Mouse (Mus musculus) ES-E14 (cell line): Measurements from ENCODE around the gene Agap1. TPM values are rescaled to one million over a fixed set of nuclear protein-coding genes. Genes with fewer than 3 reads are reported as not detected.

ENCODE experiments used
- DNase-seq: peaks from one replicate; pipeline ENCODE4 v3.0.0-alpha.2; 2013; ENCODE audit warnings: low read depth, low spot score
- H3K27ac ChIP-seq: 2 replicates; pipeline ENCODE4 v1.5.1; 2012; ENCODE audit warnings: low read depth, mild to moderate bottlenecking, low read length, moderate library complexity, mixed read lengths; ENCODE audit not compliant: poor library complexity, insufficient read depth, severe bottlenecking
- H3K36me3 ChIP-seq: 2 replicates; pipeline ENCODE4 v1.6.1; 2012; ENCODE audit warnings: mild to moderate bottlenecking, low read length, moderate library complexity, mixed read lengths; ENCODE audit not compliant: control insufficient read depth, poor library complexity, insufficient read depth, severe bottlenecking
- H3K4me1 ChIP-seq, 2 experiments: fragments of 150-350 bp in 1 of 2; sonication (generic) in 1 of 2; 2 replicates each; pipeline ENCODE4 v1.6.1; 2012; ENCODE audit warnings: low read length in 2 of 2, mild to moderate bottlenecking in 1 of 2, mixed read lengths in 1 of 2; ENCODE audit not compliant: control insufficient read depth in 2 of 2, insufficient read depth in 2 of 2, poor library complexity in 1 of 2
- H3K4me3 ChIP-seq, 2 experiments: fragments of 150-350 bp in 1 of 2; sonication (generic) in 1 of 2; 2 replicates each; pipeline ENCODE4 v1.5.1; 2012; ENCODE audit warnings: low read length in 2 of 2, low read depth in 1 of 2, mild to moderate bottlenecking in 1 of 2, mixed read lengths in 1 of 2; ENCODE audit not compliant: insufficient read depth in 1 of 2, poor library complexity in 1 of 2, severe bottlenecking in 1 of 2
- H3K9ac ChIP-seq: 2 replicates; pipeline ENCODE4 v1.6.1; 2012; ENCODE audit warnings: low read depth, mild to moderate bottlenecking, low read length, mixed read lengths; ENCODE audit not compliant: poor library complexity, insufficient read depth, severe bottlenecking
- H3K9me3 ChIP-seq: fragments of 150-350 bp; sonication (generic); 2 replicates; pipeline ENCODE4 v1.6.1; 2012; ENCODE audit warnings: low read depth, mild to moderate bottlenecking, low read length; ENCODE audit not compliant: control insufficient read depth, insufficient read depth
- CHD2 ChIP-seq: IDR thresholded peaks from 2 replicates; pipeline ENCODE4 v1.6.1; 2014; ENCODE audit warnings: mild to moderate bottlenecking, low read depth, low read length, inconsistent platforms
- HCFC1 ChIP-seq: IDR thresholded peaks from 2 replicates; pipeline ENCODE4 v1.6.1; 2012; ENCODE audit warnings: low read length, inconsistent platforms, borderline replicate concordance; ENCODE audit not compliant: insufficient read depth
- MAFK ChIP-seq: IDR thresholded peaks from 2 replicates; pipeline ENCODE4 v1.6.1; 2014; ENCODE audit warnings: mild to moderate bottlenecking, low read depth, low read length, inconsistent platforms; ENCODE audit not compliant: insufficient read depth
- ZC3H11A ChIP-seq: IDR thresholded peaks from 2 replicates; pipeline ENCODE4 v1.6.1; 2012; ENCODE audit warnings: low read depth, mild to moderate bottlenecking, inconsistent platforms, low read length, borderline replicate concordance
- ZNF384 ChIP-seq: IDR thresholded peaks from 2 replicates; pipeline ENCODE4 v1.6.1; 2012; ENCODE audit warnings: low read depth, low read length, inconsistent platforms
- in situ Hi-C, 2 experiments: fragments of 600-800 bp; cut with MboI; formaldehyde crosslinking; loops; one replicate each; pipeline ENCODE4 v1.15.1; 2025; ENCODE audit warnings: low sequenced_read_pairs in 2 of 2, inconsistent platforms in 1 of 2; ENCODE audit not compliant: unreplicated experiment in 2 of 2
- total RNA-seq: library from RNA; depleted of rRNA; stranded (reverse); fragments of 300-350 nt; gene quantifications from 2 replicates; pipeline ENCODE4 v1.2.3, GENCODE M21; 2012

The Agap1 gene
- total RNA-seq, 1 experiment, result 19.8 TPM

- Histone ChIP-seq H3K36me3 (peaks cover 8% of the 10 kb centered on the region; the same call in 1 of the 2 replicates), H3K9me3 (no peaks in the 10 kb centered on the region), H3K27ac (no peak overlapping the region), H3K9ac (no peak overlapping the region), H3K4me3 (no peak overlapping the region), H3K4me1 (peaks cover 0 to 17% of the 10 kb centered on the region in 2 experiments; a peak in 2 of 4 replicates)
- in situ Hi-C loops, result no loop called here
- TF ChIP-seq HCFC1 (no peak), CHD2 (no peak), MAFK (no peak), ZNF384 (no peak)
- DNase-seq, result no peak
These were observed 436.8 kb downstream of the Agap1 start for GRCm38 (mm10) chr1:89891400-89891799.

DNA sequence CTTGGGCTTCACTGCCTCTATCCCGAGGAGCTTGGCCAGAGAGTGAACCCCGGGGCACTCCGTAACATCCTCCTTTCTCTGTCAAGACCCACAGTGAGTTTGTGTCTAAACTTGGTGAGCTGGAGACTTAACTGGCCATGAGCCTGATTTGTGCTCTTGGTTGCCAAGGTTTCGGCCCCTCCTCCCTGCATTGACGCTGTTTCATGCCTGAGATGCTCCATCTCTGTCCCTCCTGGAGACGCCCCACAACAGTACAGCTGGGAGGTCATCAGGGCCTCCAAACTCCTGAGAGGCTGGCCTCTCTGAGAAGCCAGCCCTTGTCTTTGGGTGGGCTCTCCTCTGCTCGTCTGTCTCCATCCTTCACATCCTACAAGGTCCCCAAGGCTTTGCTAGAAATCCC is 437.7 kb downstream of the Agap1 start:
- Histone ChIP-seq H3K4me1 (peaks cover 0 to 17% of the 10 kb centered on the region in 2 experiments; a peak in 2 of 4 replicates), H3K27ac (no peak overlapping the region), H3K9ac (no peak overlapping the region), H3K9me3 (no peaks in the 10 kb centered on the region), H3K4me3 (no peak overlapping the region), H3K36me3 (peaks cover 8% of the 10 kb centered on the region; the same call in 1 of the 2 replicates)
- TF ChIP-seq HCFC1, result no peak
- TF ChIP-seq ZNF384, result no peak
- no peak for TF ChIP-seq CHD2
- no peak for TF ChIP-seq ZC3H11A
- no peak for TF ChIP-seq MAFK
- no peak for DNase-seq
- in situ Hi-C loops, result no loop called here

DNA sequence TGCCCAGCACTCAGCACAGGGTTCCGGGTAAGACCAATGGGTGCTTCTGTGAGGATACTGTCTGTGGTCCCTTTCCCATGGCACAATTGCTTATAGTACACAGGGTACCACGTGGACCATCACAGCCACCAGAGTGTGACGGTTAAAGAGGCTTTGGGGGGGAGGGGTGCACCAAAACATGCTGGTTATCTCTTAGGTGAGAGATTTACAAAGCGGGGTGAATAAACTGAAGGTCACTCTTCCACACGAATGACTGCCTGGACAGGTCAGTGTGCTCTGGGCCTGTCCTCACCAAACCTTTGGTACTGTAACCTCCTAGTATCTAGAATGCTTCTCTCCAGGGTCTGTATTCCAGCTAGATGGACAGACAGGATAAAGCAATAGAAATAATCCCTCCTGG is 441.2 kb downstream of the Agap1 start:
- Histone ChIP-seq H3K9ac (no peak overlapping the region), H3K27ac (no peak overlapping the region), H3K4me3 (no peak overlapping the region), H3K4me1 (peaks cover 0 to 14% of the 10 kb centered on the region in 2 experiments; a peak in 2 of 4 replicates), H3K9me3 (no peaks in the 10 kb centered on the region), H3K36me3 (no peaks in the 10 kb centered on the region)
- TF ChIP-seq ZC3H11A (no peak), MAFK (no peak), ZNF384 (no peak), HCFC1 (no peak), CHD2 (no peak)
- DNase-seq, result no peak
- in situ Hi-C loops, result no loop called here

- DNase-seq, result no peak
- Histone ChIP-seq H3K27ac (no peak overlapping the region), H3K9ac (no peak overlapping the region), H3K4me1 (peaks cover 0 to 5% of the 10 kb centered on the region in 2 experiments; a peak in 2 of 4 replicates), H3K4me3 (no peak overlapping the region), H3K36me3 (no peaks in the 10 kb centered on the region), H3K9me3 (no peaks in the 10 kb centered on the region)
- TF ChIP-seq CHD2, result no peak
- no peak for TF ChIP-seq HCFC1
- no peak for TF ChIP-seq ZNF384
- TF ChIP-seq ZC3H11A, result no peak
- in situ Hi-C loops, result no loop called here
These were observed 444.4 kb downstream of the Agap1 start for GRCm38 (mm10) chr1:89899036-89899435.

- Histone ChIP-seq H3K36me3 (no peaks in the 10 kb centered on the region), H3K9ac (no peak overlapping the region), H3K4me1 (peaks cover 0 to 5% of the 10 kb centered on the region in 2 experiments; a peak in 2 of 4 replicates), H3K9me3 (no peaks in the 10 kb centered on the region), H3K27ac (no peak overlapping the region), H3K4me3 (no peak overlapping the region)
- in situ Hi-C loops, result no loop called here
- DNase-seq, result no peak
- TF ChIP-seq CHD2 (no peak), ZC3H11A (no peak), ZNF384 (no peak), MAFK (no peak), HCFC1 (no peak)
These were observed 445.3 kb downstream of the Agap1 start for GRCm38 (mm10) chr1:89899761-89900445.
